17 mouse cellular contexts compared by ENCODE assay signal in the genomic region with DNA sequence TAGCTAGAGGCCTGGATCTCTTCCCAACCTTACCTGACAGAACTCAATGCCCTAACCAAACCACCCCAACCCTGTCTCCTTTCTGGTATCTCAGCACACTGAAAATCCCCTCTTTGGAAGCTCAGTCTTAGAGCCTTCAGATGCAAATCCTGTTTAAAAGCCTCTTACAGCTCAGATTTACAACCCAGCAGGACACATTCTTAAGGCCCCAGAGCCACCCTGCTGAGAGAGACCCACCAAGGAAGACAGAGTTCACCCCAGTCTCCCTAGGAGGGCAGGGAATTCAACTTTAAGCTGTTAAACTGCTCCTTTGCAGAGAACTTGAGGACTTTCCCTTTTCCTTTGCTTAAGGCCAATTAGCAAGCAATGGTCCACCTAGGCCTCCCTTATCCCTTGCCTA.
"Had no signal": no experiment of that assay in that cellular context is flagged by ENCODE, and none has a peak within 500 bp of the region (broad histone marks: within the 10 kb centered on the region; RNA-seq: fewer than 3 reads in every experiment).

No protein-coding gene starts in this region.

- H3K4me3 ChIP-seq: liver, embryonic 15.5 days; lung, embryonic 15.5 days; megakaryocyte, embryonic 14.5 days; midbrain, embryonic 13.5 days; midbrain, embryonic 15.5 days; neural tube, embryonic 12.5 days; stomach, embryonic 15.5 days had no signal

- DNase-seq: liver, postnatal 0 days; lung, adult 2 months; lung, postnatal 14 days; lung, postnatal 36 days; right cerebral cortex, postnatal 14 days; thymus, adult 2 months; thymus, postnatal 25 days; thymus, postnatal 4 days had no signal

- H3K4me1 ChIP-seq: liver, embryonic 15.5 days; lung, embryonic 15.5 days; megakaryocyte, embryonic 14.5 days; midbrain, embryonic 15.5 days; stomach, embryonic 15.5 days had no signal

- H3K36me3 ChIP-seq: liver, embryonic 15.5 days; lung, embryonic 15.5 days; midbrain, embryonic 13.5 days; midbrain, embryonic 15.5 days; neural tube, embryonic 12.5 days; stomach, embryonic 15.5 days had no signal

- H3K9me3 ChIP-seq: liver, embryonic 15.5 days; lung, embryonic 15.5 days; midbrain, embryonic 13.5 days; midbrain, embryonic 15.5 days; neural tube, embryonic 12.5 days; stomach, embryonic 15.5 days had no signal

- H3K27ac ChIP-seq: liver, embryonic 15.5 days; lung, embryonic 15.5 days; macrophage; midbrain, embryonic 13.5 days; midbrain, embryonic 15.5 days; neural tube, embryonic 12.5 days; stomach, embryonic 15.5 days; stomach, postnatal 0 days had no signal

- H3K9ac ChIP-seq: liver, embryonic 15.5 days; liver, postnatal 0 days; lung, embryonic 15.5 days; midbrain, embryonic 13.5 days; midbrain, embryonic 15.5 days; neural tube, embryonic 12.5 days; stomach, embryonic 15.5 days had no signal
